Mouse (Mus musculus): ENCODE results near the gene Kdm6b. TPM values are rescaled to one million over a fixed set of nuclear protein-coding genes. Genes with fewer than 3 reads are reported as not detected.

Gene Kdm6b
- polyA plus RNA-seq, 1 experiment from 2014 or later = 23.2 TPM

- no peak overlapping the region for H3K4me3 ChIP-seq (replicated peaks; ENCODE audit: low read depth, low read length)
- ATAC-seq (replicated peaks; ENCODE audit: low FRiP score, low read depth) = no peak
- no peak overlapping the region for H3K27ac ChIP-seq
- peaks cover 15% of the 10 kb centered on the region; the same call in 1 of the 2 replicates for H3K36me3 ChIP-seq (ENCODE audit: insufficient read depth, low read length)
- no peak overlapping the region for H3K9ac ChIP-seq (ENCODE audit: low read depth, low read length)
- 89% methylated on average over 4 of the region's 4 CpGs for WGBS
- no peaks in the 10 kb centered on the region for H3K27me3 ChIP-seq (ENCODE audit: insufficient read depth, low read length)
- TF ChIP-seq CTCF (IDR thresholded peaks at IDR 0.05; ENCODE audit: low read depth) = no peak
- no peaks in the 10 kb centered on the region for H3K9me3 ChIP-seq (replicated peaks; ENCODE audit: low read length)
- no peak for DNase-seq (ENCODE audit: low spot score)
- H3K4me1 ChIP-seq (replicated peaks; ENCODE audit: insufficient read depth, low read length) = peaks cover 15% of the 10 kb centered on the region
- H3K4me2 ChIP-seq (ENCODE audit: low read length) = no peak overlapping the region
Observed at GRCm38 (mm10) chr11:69375646-69376045, 37.8 kb downstream of the Kdm6b start.

GRCm38 (mm10) chr11:69373223-69373965 lies 40.1 kb downstream of the Kdm6b start:
- H3K36me3 ChIP-seq (ENCODE audit: insufficient read depth, low read length) = peaks cover 15% of the 10 kb centered on the region; the same call in 1 of the 2 replicates
- H3K4me2 ChIP-seq (ENCODE audit: low read length) = no peak overlapping the region
- no peak overlapping the region for H3K9ac ChIP-seq (ENCODE audit: low read depth, low read length)
- no peak for TF ChIP-seq CTCF (IDR thresholded peaks at IDR 0.05; ENCODE audit: low read depth)
- H3K27me3 ChIP-seq (ENCODE audit: insufficient read depth, low read length) = no peaks in the 10 kb centered on the region
- peaks cover 15% of the 10 kb centered on the region for H3K4me1 ChIP-seq (replicated peaks; ENCODE audit: insufficient read depth, low read length)
- DNase-seq (ENCODE audit: low spot score) (no peak), ATAC-seq (replicated peaks; ENCODE audit: low FRiP score, low read depth) (no peak)
- no peak overlapping the region for H3K27ac ChIP-seq
- 87% methylated on average over 16 of the region's 16 CpGs for WGBS
- no peak overlapping the region for H3K4me3 ChIP-seq (replicated peaks; ENCODE audit: low read depth, low read length)
- H3K9me3 ChIP-seq (replicated peaks; ENCODE audit: low read length) = no peaks in the 10 kb centered on the region

- Histone ChIP-seq H3K9me3 (replicated peaks; ENCODE audit: low read length) (no peaks in the 10 kb centered on the region), H3K4me1 (replicated peaks; ENCODE audit: insufficient read depth, low read length) (peaks cover 15% of the 10 kb centered on the region), H3K4me3 (replicated peaks; ENCODE audit: low read depth, low read length) (no peak overlapping the region), H3K27ac (peak overlapping the region; percentile 60; the same call in 1 of the 2 replicates), H3K4me2 (ENCODE audit: low read length) (no peak overlapping the region; the same call in 1 of the 2 replicates), H3K9ac (ENCODE audit: low read depth, low read length) (no peak overlapping the region), H3K36me3 (ENCODE audit: insufficient read depth, low read length) (peaks cover 15% of the 10 kb centered on the region; the same call in 1 of the 2 replicates), H3K27me3 (ENCODE audit: insufficient read depth, low read length) (no peaks in the 10 kb centered on the region)
- DNase-seq (ENCODE audit: low spot score) (no peak), ATAC-seq (replicated peaks; ENCODE audit: low FRiP score, low read depth) (no peak)
- 60% methylated on average over 3 of the region's 3 CpGs for WGBS
- TF ChIP-seq CTCF (IDR thresholded peaks at IDR 0.05; ENCODE audit: low read depth) = peak; percentile 67
Observed at GRCm38 (mm10) chr11:69372780-69373170, 40.7 kb downstream of the Kdm6b start.

GRCm38 (mm10) chr11:69372056-69372779 lies 41.3 kb downstream of the Kdm6b start:
- Histone ChIP-seq H3K36me3 (ENCODE audit: insufficient read depth, low read length) (peaks cover 15% of the 10 kb centered on the region; the same call in 1 of the 2 replicates), H3K9me3 (replicated peaks; ENCODE audit: low read length) (no peaks in the 10 kb centered on the region), H3K27ac (peak overlapping the region; percentile 60), H3K4me1 (replicated peaks; ENCODE audit: insufficient read depth, low read length) (peaks cover 15% of the 10 kb centered on the region), H3K4me2 (ENCODE audit: low read length) (peak overlapping the region; percentile 40), H3K4me3 (replicated peaks; ENCODE audit: low read depth, low read length) (no peak overlapping the region), H3K9ac (ENCODE audit: low read depth, low read length) (0 out of 2 replicates have a peak overlapping the region, but pooled peaks have one; percentile 27), H3K27me3 (ENCODE audit: insufficient read depth, low read length) (no peaks in the 10 kb centered on the region)
- 25% methylated on average over 12 of the region's 12 CpGs for WGBS
- TF ChIP-seq CTCF (IDR thresholded peaks at IDR 0.05; ENCODE audit: low read depth) = no peak
- DNase-seq (ENCODE audit: low spot score) = peak; percentile 50
- no peak for ATAC-seq (replicated peaks; ENCODE audit: low FRiP score, low read depth)

- 0 out of 2 replicates have a peak overlapping the region, but pooled peaks have one; percentile 27 for H3K9ac ChIP-seq (ENCODE audit: low read depth, low read length)
- peak overlapping the region; percentile 60 for H3K27ac ChIP-seq
- H3K4me2 ChIP-seq (ENCODE audit: low read length) = peak overlapping the region; percentile 40
- H3K27me3 ChIP-seq (ENCODE audit: insufficient read depth, low read length) = no peaks in the 10 kb centered on the region
- 28% methylated on average over 12 of the region's 12 CpGs for WGBS
- no peaks in the 10 kb centered on the region for H3K9me3 ChIP-seq (replicated peaks; ENCODE audit: low read length)
- peaks cover 12% of the 10 kb centered on the region; the same call in 1 of the 2 replicates for H3K36me3 ChIP-seq (ENCODE audit: insufficient read depth, low read length)
- no peak for TF ChIP-seq CTCF (IDR thresholded peaks at IDR 0.05; ENCODE audit: low read depth)
- ATAC-seq (replicated peaks; ENCODE audit: low FRiP score, low read depth) (no peak), DNase-seq (ENCODE audit: low spot score) (no peak)
- H3K4me1 ChIP-seq (replicated peaks; ENCODE audit: insufficient read depth, low read length) = peaks cover 15% of the 10 kb centered on the region
- H3K4me3 ChIP-seq (replicated peaks; ENCODE audit: low read depth, low read length) = no peak overlapping the region
Observed at GRCm38 (mm10) chr11:69371601-69372000, 41.9 kb downstream of the Kdm6b start.

DNA sequence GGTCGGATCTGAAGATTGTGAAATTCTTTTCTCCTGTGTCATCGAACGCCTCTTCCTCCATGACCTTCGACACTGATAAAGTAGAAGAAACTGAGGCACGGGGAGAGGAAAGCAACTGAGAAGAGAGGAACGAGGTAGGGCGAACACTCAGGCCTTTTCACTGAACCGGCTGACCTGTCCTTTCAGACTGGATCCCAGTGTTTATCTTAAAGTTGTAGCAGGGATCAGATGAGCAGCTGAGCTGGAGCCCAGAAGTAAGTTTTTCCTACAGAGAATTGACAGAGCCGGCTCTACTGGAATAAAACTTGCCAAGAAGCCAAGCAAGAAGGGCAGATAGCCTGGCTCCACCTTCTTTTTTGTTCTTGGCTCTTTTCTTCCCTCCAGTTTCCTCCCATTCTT lies 42.7 kb downstream of the Kdm6b start:
- 15% methylated on average over 9 of the region's 9 CpGs for WGBS
- Histone ChIP-seq H3K4me3 (replicated peaks; ENCODE audit: low read depth, low read length) (peak overlapping the region; percentile 13; the same call in 1 of the 2 replicates), H3K4me2 (ENCODE audit: low read length) (peak overlapping the region; percentile 40), H3K9me3 (replicated peaks; ENCODE audit: low read length) (no peaks in the 10 kb centered on the region), H3K27ac (peak overlapping the region; percentile 47), H3K27me3 (ENCODE audit: insufficient read depth, low read length) (no peaks in the 10 kb centered on the region), H3K36me3 (ENCODE audit: insufficient read depth, low read length) (peaks cover 12% of the 10 kb centered on the region; the same call in 1 of the 2 replicates), H3K9ac (ENCODE audit: low read depth, low read length) (no peak overlapping the region; the same call in 1 of the 2 replicates), H3K4me1 (replicated peaks; ENCODE audit: insufficient read depth, low read length) (peaks cover 19% of the 10 kb centered on the region)
- peak; percentile 53 for DNase-seq (ENCODE audit: low spot score)
- ATAC-seq (replicated peaks; ENCODE audit: low FRiP score, low read depth) = no peak
- TF ChIP-seq CTCF (IDR thresholded peaks at IDR 0.05; ENCODE audit: low read depth) = no peak
